Mouse (Mus musculus): ENCODE measurements at regions not wholly inside any gene's neighbourhood (a gene's known extent, or its start where the extent isn't known, plus 50 kb on each side); places are given as distances from the start of the nearest gene placed in this dataset.

DNA sequence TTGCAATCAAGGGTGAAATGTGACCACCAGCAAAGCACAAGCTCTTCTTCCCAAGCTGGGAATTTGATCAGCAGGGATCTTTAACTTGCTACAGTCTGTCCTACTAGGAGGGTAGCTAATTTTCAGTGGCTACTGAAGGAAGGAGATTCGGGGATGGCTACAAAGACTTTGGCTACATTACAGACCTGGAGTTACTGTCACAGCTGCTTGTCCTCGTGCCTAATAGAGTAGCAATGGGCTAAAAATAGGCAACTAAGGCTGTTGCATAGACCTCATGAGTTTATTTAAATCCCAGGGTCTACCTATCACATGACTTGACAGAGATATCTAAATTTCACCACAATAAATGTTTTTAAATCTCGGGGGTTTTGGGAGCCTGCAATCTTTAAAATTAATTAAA, 227.7 kb upstream of the Arid2 start:
- no peak overlapping the region for H3K4me3 ChIP-seq (ENCODE audit: low read depth, low read length)
- peaks cover 6% of the 10 kb centered on the region; the same call in 1 of the 2 replicates for H3K4me1 ChIP-seq (ENCODE audit: control insufficient read depth, insufficient read depth, low read length)
- H3K9me3 ChIP-seq (replicated peaks; ENCODE audit: control insufficient read depth, low read length) = no peaks in the 10 kb centered on the region; the same call in 1 of the 2 replicates
- 0 out of 2 replicates have a peak overlapping the region, but pooled peaks have one; percentile 47 for H3K27ac ChIP-seq (ENCODE audit: low read depth, low read length)
- no peak for ATAC-seq (replicated peaks; ENCODE audit: insufficient number of reproducible peaks, low FRiP score, low TSS enrichment)
- H3K36me3 ChIP-seq (ENCODE audit: control insufficient read depth, insufficient read depth, low read length) = no peaks in the 10 kb centered on the region
- H3K27me3 ChIP-seq (ENCODE audit: control insufficient read depth, insufficient read depth, low read length) = no peaks in the 10 kb centered on the region
- no peak overlapping the region for H3K9ac ChIP-seq (ENCODE audit: low read depth, low read length)
- 34% methylated on average over 3 of the region's 3 CpGs for WGBS (ENCODE audit: insufficient replicate concordance)
- H3K4me2 ChIP-seq = peak overlapping the region; percentile 25; the same call in 1 of the 2 replicates

- ATAC-seq (replicated peaks; ENCODE audit: insufficient number of reproducible peaks, low FRiP score, low TSS enrichment) = no peak
- WGBS (ENCODE audit: insufficient replicate concordance) = 67% methylated on average over 11 of the region's 11 CpGs
These were observed 222.7 kb upstream of the Arid2 start for GRCm38 (mm10) chr15:96064499-96065217.

GRCm38 (mm10) chr15:96075615-96076014, 211.7 kb upstream of the Arid2 start:
- Histone ChIP-seq H3K27me3 (ENCODE audit: control insufficient read depth, insufficient read depth, low read length) (no peaks in the 10 kb centered on the region), H3K36me3 (ENCODE audit: control insufficient read depth, insufficient read depth, low read length) (no peaks in the 10 kb centered on the region), H3K4me3 (ENCODE audit: low read depth, low read length) (no peak overlapping the region), H3K9me3 (replicated peaks; ENCODE audit: control insufficient read depth, low read length) (no peaks in the 10 kb centered on the region), H3K4me1 (ENCODE audit: control insufficient read depth, insufficient read depth, low read length) (peaks cover 15% of the 10 kb centered on the region; the same call in 1 of the 2 replicates), H3K9ac (ENCODE audit: low read depth, low read length) (no peak overlapping the region), H3K27ac (ENCODE audit: low read depth, low read length) (no peak overlapping the region), H3K4me2 (no peak overlapping the region)
- WGBS (ENCODE audit: insufficient replicate concordance) = 73% methylated on average over 9 of the region's 9 CpGs
- ATAC-seq (replicated peaks; ENCODE audit: insufficient number of reproducible peaks, low FRiP score, low TSS enrichment) = no peak

More at GRCm38 (mm10) chr15:96064499-96065217, 222.7 kb upstream of the Arid2 start:
- Histone ChIP-seq H3K9ac (ENCODE audit: low read depth, low read length) (no peak overlapping the region), H3K36me3 (ENCODE audit: control insufficient read depth, insufficient read depth, low read length) (no peaks in the 10 kb centered on the region), H3K27ac (ENCODE audit: low read depth, low read length) (no peak overlapping the region), H3K4me2 (no peak overlapping the region), H3K27me3 (ENCODE audit: control insufficient read depth, insufficient read depth, low read length) (no peaks in the 10 kb centered on the region), H3K9me3 (replicated peaks; ENCODE audit: control insufficient read depth, low read length) (no peaks in the 10 kb centered on the region), H3K4me1 (ENCODE audit: control insufficient read depth, insufficient read depth, low read length) (peaks cover 3% of the 10 kb centered on the region; the same call in 1 of the 2 replicates), H3K4me3 (ENCODE audit: low read depth, low read length) (no peak overlapping the region)

GRCm38 (mm10) chr15:96077756-96078155, 209.6 kb upstream of the Arid2 start:
- ATAC-seq (replicated peaks; ENCODE audit: insufficient number of reproducible peaks, low FRiP score, low TSS enrichment) = no peak
- H3K9me3 ChIP-seq (replicated peaks; ENCODE audit: control insufficient read depth, low read length) = no peaks in the 10 kb centered on the region
- H3K9ac ChIP-seq (ENCODE audit: low read depth, low read length) = no peak overlapping the region
- no peaks in the 10 kb centered on the region for H3K27me3 ChIP-seq (ENCODE audit: control insufficient read depth, insufficient read depth, low read length)
- peaks cover 18% of the 10 kb centered on the region; the same call in 1 of the 2 replicates for H3K4me1 ChIP-seq (ENCODE audit: control insufficient read depth, insufficient read depth, low read length)
- no peak overlapping the region for H3K27ac ChIP-seq (ENCODE audit: low read depth, low read length)
- H3K4me2 ChIP-seq = no peak overlapping the region; the same call in 1 of the 2 replicates
- no peak overlapping the region for H3K4me3 ChIP-seq (ENCODE audit: low read depth, low read length)
- no peaks in the 10 kb centered on the region for H3K36me3 ChIP-seq (ENCODE audit: control insufficient read depth, insufficient read depth, low read length)
- 25% methylated on average over 5 of the region's 5 CpGs for WGBS (ENCODE audit: insufficient replicate concordance)

GRCm38 (mm10) chr15:96078580-96078979, 208.7 kb upstream of the Arid2 start:
- 22% methylated on average over 2 of the region's 2 CpGs for WGBS (ENCODE audit: insufficient replicate concordance)

DNA sequence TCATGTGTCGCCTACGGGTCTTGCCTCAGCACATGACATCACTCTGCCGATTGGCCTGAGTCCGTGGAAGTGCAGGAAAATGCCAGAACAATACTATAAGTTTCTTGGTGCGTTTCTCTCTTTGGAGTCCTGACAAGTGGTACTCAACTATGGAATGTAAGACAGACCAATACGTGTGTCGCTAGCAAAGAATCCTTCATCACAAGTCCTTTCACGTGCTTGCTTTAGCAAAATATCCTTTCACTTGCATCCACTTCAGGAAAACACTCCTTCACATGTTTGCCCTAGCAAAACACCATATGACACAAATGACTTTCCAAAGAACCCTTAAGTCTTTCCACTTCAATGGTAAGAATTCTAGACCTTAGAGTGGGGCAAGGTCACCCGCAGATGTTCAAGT, 197.6 kb upstream of the Arid2 start:
- Histone ChIP-seq H3K9ac (ENCODE audit: low read depth, low read length) (no peak overlapping the region), H3K9me3 (replicated peaks; ENCODE audit: control insufficient read depth, low read length) (0 out of 2 replicates have a peak, but pooled peaks cover 2% of the 10 kb centered on the region), H3K36me3 (ENCODE audit: control insufficient read depth, insufficient read depth, low read length) (no peaks in the 10 kb centered on the region), H3K4me3 (ENCODE audit: low read depth, low read length) (no peak overlapping the region), H3K4me2 (no peak overlapping the region), H3K27me3 (ENCODE audit: control insufficient read depth, insufficient read depth, low read length) (no peaks in the 10 kb centered on the region), H3K4me1 (ENCODE audit: control insufficient read depth, insufficient read depth, low read length) (no peaks in the 10 kb centered on the region), H3K27ac (ENCODE audit: low read depth, low read length) (no peak overlapping the region)
- ATAC-seq (replicated peaks; ENCODE audit: insufficient number of reproducible peaks, low FRiP score, low TSS enrichment) = no peak
- WGBS (ENCODE audit: insufficient replicate concordance) = 74% methylated on average over 9 of the region's 9 CpGs

More at GRCm38 (mm10) chr15:96078580-96078979, 208.7 kb upstream of the Arid2 start:
- Histone ChIP-seq H3K9me3 (replicated peaks; ENCODE audit: control insufficient read depth, low read length) (no peaks in the 10 kb centered on the region), H3K9ac (ENCODE audit: low read depth, low read length) (no peak overlapping the region), H3K27me3 (ENCODE audit: control insufficient read depth, insufficient read depth, low read length) (no peaks in the 10 kb centered on the region), H3K27ac (ENCODE audit: low read depth, low read length) (no peak overlapping the region), H3K4me2 (no peak overlapping the region), H3K4me1 (ENCODE audit: control insufficient read depth, insufficient read depth, low read length) (peaks cover 18% of the 10 kb centered on the region; the same call in 1 of the 2 replicates), H3K36me3 (ENCODE audit: control insufficient read depth, insufficient read depth, low read length) (no peaks in the 10 kb centered on the region), H3K4me3 (ENCODE audit: low read depth, low read length) (no peak overlapping the region)
- ATAC-seq (replicated peaks; ENCODE audit: insufficient number of reproducible peaks, low FRiP score, low TSS enrichment) = 0 out of 2 replicates have a peak, but pooled peaks have one; percentile 49

DNA sequence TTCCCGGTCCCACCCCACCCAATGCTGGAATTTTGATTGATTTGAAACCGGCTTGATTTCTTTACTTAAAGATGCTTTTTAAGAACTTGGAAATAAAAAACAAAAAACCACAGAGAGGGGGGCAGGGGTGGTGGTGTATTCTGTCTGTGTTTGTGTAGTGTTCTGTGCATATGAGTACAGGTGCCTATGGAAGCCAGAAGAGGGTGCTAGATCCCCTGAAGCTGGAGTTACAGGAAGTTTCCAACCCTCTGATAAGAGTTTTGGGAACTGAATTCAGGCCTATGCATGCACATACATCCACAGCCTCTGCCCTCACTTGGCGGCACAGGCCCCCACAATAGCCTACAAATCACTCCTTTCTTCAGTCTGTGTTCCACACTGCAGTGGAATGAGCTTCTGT, 190.9 kb upstream of the Arid2 start:
- Histone ChIP-seq H3K9me3 (replicated peaks; ENCODE audit: control insufficient read depth, low read length) (no peaks in the 10 kb centered on the region), H3K4me3 (ENCODE audit: low read depth, low read length) (no peak overlapping the region), H3K36me3 (ENCODE audit: control insufficient read depth, insufficient read depth, low read length) (no peaks in the 10 kb centered on the region), H3K27ac (ENCODE audit: low read depth, low read length) (no peak overlapping the region), H3K9ac (ENCODE audit: low read depth, low read length) (no peak overlapping the region), H3K27me3 (ENCODE audit: control insufficient read depth, insufficient read depth, low read length) (no peaks in the 10 kb centered on the region), H3K4me2 (no peak overlapping the region), H3K4me1 (ENCODE audit: control insufficient read depth, insufficient read depth, low read length) (no peaks in the 10 kb centered on the region)
- ATAC-seq (replicated peaks; ENCODE audit: insufficient number of reproducible peaks, low FRiP score, low TSS enrichment) = no peak
- 86% methylated on average over 3 of the region's 3 CpGs for WGBS (ENCODE audit: insufficient replicate concordance)

GRCm38 (mm10) chr15:96098821-96099220, 188.5 kb upstream of the Arid2 start:
- no peak overlapping the region for H3K4me3 ChIP-seq (ENCODE audit: low read depth, low read length)
- H3K4me2 ChIP-seq = no peak overlapping the region
- H3K4me1 ChIP-seq (ENCODE audit: control insufficient read depth, insufficient read depth, low read length) = no peaks in the 10 kb centered on the region
- no peak overlapping the region for H3K9ac ChIP-seq (ENCODE audit: low read depth, low read length)
- H3K27me3 ChIP-seq (ENCODE audit: control insufficient read depth, insufficient read depth, low read length) = no peaks in the 10 kb centered on the region
- 77% methylated on average over 5 of the region's 5 CpGs for WGBS (ENCODE audit: insufficient replicate concordance)
- no peaks in the 10 kb centered on the region for H3K36me3 ChIP-seq (ENCODE audit: control insufficient read depth, insufficient read depth, low read length)
- no peak for ATAC-seq (replicated peaks; ENCODE audit: insufficient number of reproducible peaks, low FRiP score, low TSS enrichment)
- H3K27ac ChIP-seq (ENCODE audit: low read depth, low read length) = no peak overlapping the region
- no peaks in the 10 kb centered on the region for H3K9me3 ChIP-seq (replicated peaks; ENCODE audit: control insufficient read depth, low read length)

Data from heart, embryonic 11.5 days (tissue).